Mouse (Mus musculus): ENCODE results near the gene Hivep3. TPM values are rescaled to one million over a fixed set of nuclear protein-coding genes. Genes with fewer than 3 reads are reported as not detected.

Gene Hivep3
- polyA plus RNA-seq, 1 experiment: 20.9 TPM

GRCm38 (mm10) chr4:119977817-119978491 is 244.4 kb downstream of the Hivep3 start:
- DNase-seq (ENCODE audit: low read depth): no peak

- no peak for DNase-seq (ENCODE audit: low read depth)
Observed at GRCm38 (mm10) chr4:119979238-119979829, 245.8 kb downstream of the Hivep3 start.

- DNase-seq (ENCODE audit: low read depth): no peak
Observed at GRCm38 (mm10) chr4:119979918-119980317, 246.3 kb downstream of the Hivep3 start.

GRCm38 (mm10) chr4:119981047-119981720 is 247.6 kb downstream of the Hivep3 start:
- DNase-seq (ENCODE audit: low read depth): no peak

- DNase-seq (ENCODE audit: low read depth): no peak
Observed at GRCm38 (mm10) chr4:119986065-119986464, 252.5 kb downstream of the Hivep3 start.

- DNase-seq (ENCODE audit: low read depth): no peak
Observed at GRCm38 (mm10) chr4:119986580-119987291, 253.2 kb downstream of the Hivep3 start.

GRCm38 (mm10) chr4:119987376-119988087 is 253.9 kb downstream of the Hivep3 start:
- no peak for DNase-seq (ENCODE audit: low read depth)

GRCm38 (mm10) chr4:119989031-119989693 is 255.6 kb downstream of the Hivep3 start:
- DNase-seq (ENCODE audit: low read depth): no peak

GRCm38 (mm10) chr4:119990346-119990745 is 256.8 kb downstream of the Hivep3 start:
- DNase-seq (ENCODE audit: low read depth): no peak

GRCm38 (mm10) chr4:119990841-119991240 is 257.3 kb downstream of the Hivep3 start:
- DNase-seq (ENCODE audit: low read depth): no peak

GRCm38 (mm10) chr4:119991758-119992157 is 258.2 kb downstream of the Hivep3 start:
- DNase-seq (ENCODE audit: low read depth): no peak

GRCm38 (mm10) chr4:119996377-119996776 is 262.8 kb downstream of the Hivep3 start:
- no peak for DNase-seq (ENCODE audit: low read depth)

GRCm38 (mm10) chr4:119997351-119997750 is 263.8 kb downstream of the Hivep3 start:
- DNase-seq (ENCODE audit: low read depth): no peak

- DNase-seq (ENCODE audit: low read depth): peak; percentile 45
Observed at GRCm38 (mm10) chr4:119998911-119999310, 265.3 kb downstream of the Hivep3 start.

GRCm38 (mm10) chr4:120000881-120001280 is 267.3 kb downstream of the Hivep3 start:
- no peak for DNase-seq (ENCODE audit: low read depth)

- no peak for DNase-seq (ENCODE audit: low read depth)
Observed at GRCm38 (mm10) chr4:120003006-120003405, 269.4 kb downstream of the Hivep3 start.

GRCm38 (mm10) chr4:120006046-120006445 is 272.5 kb downstream of the Hivep3 start:
- DNase-seq (ENCODE audit: low read depth): no peak

GRCm38 (mm10) chr4:120007889-120008288 is 274.3 kb downstream of the Hivep3 start:
- DNase-seq (ENCODE audit: low read depth): no peak

GRCm38 (mm10) chr4:120009151-120009550 is 275.6 kb downstream of the Hivep3 start:
- DNase-seq (ENCODE audit: low read depth): no peak

- no peak for DNase-seq (ENCODE audit: low read depth)
Observed at GRCm38 (mm10) chr4:120011788-120012187, 278.2 kb downstream of the Hivep3 start.

GRCm38 (mm10) chr4:120012891-120013290 is 279.3 kb downstream of the Hivep3 start:
- no peak for DNase-seq (ENCODE audit: low read depth)
